Mouse (Mus musculus) cortical plate, adult 2 months (tissue): ENCODE measurements around the gene Lcat.

Experiments used
- CTCF ChIP-seq: fragments of 200-500 bp; IDR thresholded peaks from 2 replicates; pipeline ENCODE4 v1.5.1; 2011; ENCODE audit warnings: mild to moderate bottlenecking, control low read depth, low read length; ENCODE audit not compliant: insufficient read depth; ENCODE audit errors: extremely low read depth
- POLR2A ChIP-seq: fragments of 200-500 bp; IDR thresholded peaks from 2 replicates; pipeline ENCODE4 v1.6.1; 2011; ENCODE audit warnings: mild to moderate bottlenecking, low read length, control low read depth; ENCODE audit not compliant: insufficient read depth; ENCODE audit errors: extremely low read depth

DNA sequence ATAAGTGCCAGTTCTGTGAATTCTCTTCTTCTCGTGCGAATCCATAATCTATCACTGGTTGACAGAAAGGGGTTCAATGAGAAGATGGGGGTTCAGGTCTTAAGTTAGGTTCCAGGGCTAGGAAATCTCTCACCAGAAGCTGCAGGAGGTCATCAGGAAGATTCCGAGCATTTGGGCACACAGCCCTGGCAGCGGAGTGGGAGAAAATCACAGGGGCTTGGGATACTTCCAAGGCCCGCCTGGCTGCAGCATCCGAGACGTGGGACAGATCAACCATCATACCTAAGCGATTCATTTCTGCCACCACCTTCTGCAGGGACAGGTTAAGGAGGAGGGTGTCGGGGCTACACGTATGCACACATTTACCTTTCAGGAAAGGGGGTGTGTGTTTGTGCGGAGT is 45.4 kb upstream of the Lcat start:
- TF ChIP-seq CTCF (no peak), POLR2A (no peak)
